Mouse (Mus musculus) midbrain, postnatal 0 days (tissue): ENCODE results near the gene Gm20388. TPM values are rescaled to one million over a fixed set of nuclear protein-coding genes. Genes with fewer than 3 reads are reported as not detected.
"Not testable (repeated sequence)": the region's sequence is repeated elsewhere in the genome, so short reads cannot be mapped to it uniquely, and the experiment has no call there.

ENCODE experiments used
- ATAC-seq: fragments of 200-750 bp; cut with Nextera tagmentation; 2 replicates; pipeline ENCODE4 v1.8.0; 2017; ENCODE audit warnings: moderate number of reproducible peaks, mild to moderate bottlenecking, moderate TSS enrichment, moderate library complexity; ENCODE audit not compliant: low FRiP score
- DNase-seq: peaks from one replicate; pipeline ENCODE4 v3.0.0-alpha.2; 2015; ENCODE audit warnings: low spot score
- H3K27ac ChIP-seq: fragments of 300-500 bp; sonication (generic); 2 replicates; pipeline ENCODE4 v1.5.1; 2014; ENCODE audit warnings: low read depth, mild to moderate bottlenecking, low read length, mixed read lengths
- H3K27me3 ChIP-seq: fragments of 300-500 bp; sonication (generic); 2 replicates; pipeline ENCODE4 v1.6.1; 2014; ENCODE audit warnings: low read length, control low read depth, mixed read lengths; ENCODE audit not compliant: insufficient read depth
- H3K36me3 ChIP-seq: fragments of 300-500 bp; sonication (generic); 2 replicates; pipeline ENCODE4 v1.6.1; 2014; ENCODE audit warnings: low read length, control low read depth, mixed read lengths; ENCODE audit not compliant: insufficient read depth
- H3K4me1 ChIP-seq: fragments of 300-500 bp; sonication (generic); 2 replicates; pipeline ENCODE4 v1.6.1; 2014; ENCODE audit warnings: mild to moderate bottlenecking, control low read depth, antibody characterized with exemption, low read length, mixed read lengths; ENCODE audit not compliant: insufficient read depth
- H3K4me2 ChIP-seq: fragments of 300-500 bp; sonication (generic); 2 replicates; pipeline ENCODE4 v1.6.1; 2014; ENCODE audit warnings: low read depth, mild to moderate bottlenecking, low read length, mixed read lengths; ENCODE audit not compliant: poor library complexity, severe bottlenecking
- H3K4me3 ChIP-seq: fragments of 300-500 bp; sonication (generic); 2 replicates; pipeline ENCODE4 v1.5.1; 2014; ENCODE audit warnings: low read depth, mild to moderate bottlenecking, low read length, moderate library complexity
- H3K9ac ChIP-seq: fragments of 300-500 bp; sonication (generic); replicated peaks from 2 replicates; pipeline ENCODE4 v1.6.1; 2014; ENCODE audit warnings: mild to moderate bottlenecking, low read length, moderate library complexity, mixed read lengths; ENCODE audit not compliant: poor library complexity, severe bottlenecking
- H3K9me3 ChIP-seq: fragments of 300-500 bp; sonication (generic); 2 replicates; pipeline ENCODE4 v1.6.1; 2016; ENCODE audit warnings: low read length, control low read depth
- CTCF ChIP-seq: IDR thresholded peaks from 2 replicates; pipeline ENCODE4 v1.5.1; 2016; ENCODE audit warnings: antibody characterized with exemption, mild to moderate bottlenecking
- WGBS: fragments of 180-500 bp; shearing (Covaris S2); extraction: QIAGEN DNeasy Blood & Tissue Kit; methylation state at CpG from one replicate; pipeline ENCODE4 v1.1.7; 2014; 5-methylcytosine and 5-hydroxymethylcytosine counted together
- polyA plus RNA-seq: library from polyadenylated mRNA; unstranded; fragments of >200 nt; fragmentation: Nextera tagmentation; extraction: Ambion mirVana; gene quantifications from 2 replicates; pipeline ENCODE4 v1.2.1, GENCODE M21; 2015
- total RNA-seq: library from RNA; depleted of rRNA; stranded (reverse); fragments of >200 nt; gene quantifications from 2 replicates; pipeline ENCODE4 v1.2.3, GENCODE M21; 2014

Gm20388 gene
- total and polyA plus RNA-seq, 2 experiments from 2014 or later = 74.2 TPM; not detected in 1

- no peak for TF ChIP-seq CTCF
- DNase-seq (no peak), ATAC-seq (no peak)
- H3K4me2 ChIP-seq = no peak overlapping the region
- H3K9me3 ChIP-seq = no peaks in the 10 kb centered on the region
- no peak overlapping the region for H3K4me3 ChIP-seq
- 86% methylated on average over 6 of the region's 6 CpGs for WGBS
- no peaks in the 10 kb centered on the region for H3K4me1 ChIP-seq
- no peaks in the 10 kb centered on the region for H3K27me3 ChIP-seq
- peaks cover 47% of the 10 kb centered on the region for H3K36me3 ChIP-seq
- H3K27ac ChIP-seq = no peak overlapping the region
- no peak overlapping the region for H3K9ac ChIP-seq
Measured at GRCm38 (mm10) chr8:123959473-123959872, 4048.8 kb downstream of the Gm20388 start.

GRCm38 (mm10) chr8:123960056-123960455 is 4049.4 kb downstream of the Gm20388 start:
- Histone ChIP-seq H3K27ac (no peak overlapping the region), H3K4me1 (no peaks in the 10 kb centered on the region), H3K27me3 (no peaks in the 10 kb centered on the region), H3K9me3 (no peaks in the 10 kb centered on the region), H3K4me3 (no peak overlapping the region), H3K36me3 (peaks cover 49% of the 10 kb centered on the region), H3K4me2 (no peak overlapping the region), H3K9ac (no peak overlapping the region)
- no peak for TF ChIP-seq CTCF
- DNase-seq (no peak), ATAC-seq (no peak)
- WGBS = 92% methylated on average over 9 of the region's 9 CpGs

GRCm38 (mm10) chr8:123960556-123960955 is 4049.9 kb downstream of the Gm20388 start:
- not testable (repeated sequence) for ATAC-seq, DNase-seq
- H3K36me3 ChIP-seq = peaks cover 47% of the 10 kb centered on the region

GRCm38 (mm10) chr8:123961371-123961770 is 4050.7 kb downstream of the Gm20388 start:
- H3K4me3 ChIP-seq = no peak overlapping the region
- no peaks in the 10 kb centered on the region for H3K4me1 ChIP-seq
- H3K9ac ChIP-seq = no peak overlapping the region
- 71% methylated on average over 1 of the region's 1 CpGs for WGBS
- H3K9me3 ChIP-seq = no peaks in the 10 kb centered on the region
- ATAC-seq = no peak
- peaks cover 51% of the 10 kb centered on the region for H3K36me3 ChIP-seq
- H3K27me3 ChIP-seq = no peaks in the 10 kb centered on the region
- H3K4me2 ChIP-seq = no peak overlapping the region
- H3K27ac ChIP-seq = no peak overlapping the region
- no peak for DNase-seq
- no peak for TF ChIP-seq CTCF

More at GRCm38 (mm10) chr8:123960556-123960955, 4049.9 kb downstream of the Gm20388 start:
- H3K9me3 ChIP-seq, H3K4me2 ChIP-seq, H3K4me1 ChIP-seq, H3K27ac ChIP-seq, H3K9ac ChIP-seq, H3K27me3 ChIP-seq, H3K4me3 ChIP-seq: not testable (repeated sequence)
- WGBS = 72% methylated on average over 5 of the region's 5 CpGs

- peaks cover 43% of the 10 kb centered on the region for H3K36me3 ChIP-seq
- H3K27ac ChIP-seq = no peak overlapping the region
- no peaks in the 10 kb centered on the region for H3K9me3 ChIP-seq
- no peaks in the 10 kb centered on the region for H3K27me3 ChIP-seq
- TF ChIP-seq CTCF = peak; percentile 58
- H3K4me2 ChIP-seq = no peak overlapping the region
- 64% methylated on average over 2 of the region's 2 CpGs for WGBS
- no peak overlapping the region for H3K9ac ChIP-seq
- DNase-seq (peak; percentile 61), ATAC-seq (no peak)
- H3K4me3 ChIP-seq = no peak overlapping the region
- H3K4me1 ChIP-seq = no peaks in the 10 kb centered on the region
Measured at GRCm38 (mm10) chr8:123966896-123967295, 4056.3 kb downstream of the Gm20388 start.

GRCm38 (mm10) chr8:123973495-123973894 is 4062.9 kb downstream of the Gm20388 start:
- Histone ChIP-seq H3K4me3 (no peak overlapping the region), H3K27me3 (no peaks in the 10 kb centered on the region), H3K36me3 (peaks cover 17% of the 10 kb centered on the region), H3K4me2 (no peak overlapping the region), H3K9ac (no peak overlapping the region), H3K4me1 (no peaks in the 10 kb centered on the region), H3K27ac (no peak overlapping the region), H3K9me3 (no peaks in the 10 kb centered on the region)
- 87% methylated on average over 1 of the region's 1 CpGs for WGBS
- TF ChIP-seq CTCF = no peak
- ATAC-seq (no peak), DNase-seq (no peak)
